In genomic region chr11:113292906-113293614, GRCm38 (mm10) we compare ENCODE assay signal across 18 mouse cellular contexts.
DNase-seq lines count a peak whose midpoint lies in the region; ATAC-seq and TF ChIP-seq lines count a peak whose summit lies in the region.
"Had no signal": no experiment of that assay in that cellular context is flagged by ENCODE, and none has a peak within 500 bp of the region (broad histone marks: within the 10 kb centered on the region; RNA-seq: fewer than 3 reads in every experiment).

No protein-coding gene starts in this region.

- no peaks in the 10 kb centered on the region for H3K36me3 ChIP-seq in intestine, embryonic 15.5 days
- H3K36me3 ChIP-seq in kidney, postnatal 0 days (ENCODE audit: insufficient read depth, low read length), result no peaks in the 10 kb centered on the region
- H3K36me3 ChIP-seq in stomach, embryonic 15.5 days, result no peaks in the 10 kb centered on the region
- H3K36me3 ChIP-seq: embryonic facial prominence, embryonic 15.5 days; heart, embryonic 15.5 days; hindbrain, embryonic 15.5 days had no signal

- H3K4me2 ChIP-seq in intestine, embryonic 15.5 days (replicated peaks), result no peak overlapping the region; the same call in 1 of the 2 replicates
- no peak overlapping the region for H3K4me2 ChIP-seq in kidney, postnatal 0 days (ENCODE audit: low read length)
- H3K4me2 ChIP-seq in stomach, embryonic 15.5 days, result no peak overlapping the region
- H3K4me2 ChIP-seq: embryonic facial prominence, embryonic 15.5 days; heart, embryonic 15.5 days; hindbrain, embryonic 15.5 days; midbrain, embryonic 11.5 days had no signal

- ATAC-seq in intestine, embryonic 15.5 days, result peak; percentile 30
- peak; percentile 68 for ATAC-seq in kidney, postnatal 0 days (replicated peaks; ENCODE audit: low FRiP score, low read depth)
- ATAC-seq in stomach, embryonic 15.5 days (ENCODE audit: insufficient read depth, low FRiP score, low read depth), result no peak
- ATAC-seq: CD4-positive, CD25-positive, alpha-beta regulatory T cell, adult 4 months; forebrain, embryonic 14.5 days; liver, postnatal 0 days had no signal

- intact Hi-C loops in heart, postnatal 14 days (cut with DNase I), result no loop called here

- H3K27me3 ChIP-seq in intestine, embryonic 15.5 days (replicated peaks), result no peaks in the 10 kb centered on the region
- H3K27me3 ChIP-seq in kidney, postnatal 0 days (ENCODE audit: insufficient read depth, low read length), result no peaks in the 10 kb centered on the region
- H3K27me3 ChIP-seq in stomach, embryonic 15.5 days (replicated peaks), result no peaks in the 10 kb centered on the region
- H3K27me3 ChIP-seq: embryonic facial prominence, embryonic 15.5 days; heart, embryonic 15.5 days had no signal

- H3K4me3 ChIP-seq in layer of hippocampus, adult 2 months, result no peak overlapping the region
- no peak overlapping the region for H3K4me3 ChIP-seq in intestine, embryonic 15.5 days (replicated peaks)
- H3K4me3 ChIP-seq in kidney, postnatal 0 days (replicated peaks; ENCODE audit: low read depth, low read length), result no peak overlapping the region
- no peak overlapping the region for H3K4me3 ChIP-seq in stomach, embryonic 15.5 days (replicated peaks)
- H3K4me3 ChIP-seq: embryonic facial prominence, embryonic 15.5 days; heart, embryonic 15.5 days; hindbrain, embryonic 15.5 days had no signal

- H3K4me1 ChIP-seq in intestine, embryonic 15.5 days (replicated peaks), result peaks cover 28% of the 10 kb centered on the region
- H3K4me1 ChIP-seq in kidney, postnatal 0 days (replicated peaks; ENCODE audit: insufficient read depth, low read length), result 0 out of 2 replicates have a peak, but pooled peaks cover 2% of the 10 kb centered on the region
- peaks cover 19% of the 10 kb centered on the region for H3K4me1 ChIP-seq in stomach, embryonic 15.5 days
- H3K4me1 ChIP-seq: heart, embryonic 15.5 days had no signal

- DNase-seq in layer of hippocampus, adult 2 months (ENCODE audit: low spot score in 2 of 2), result no peak
- no peak for DNase-seq in layer of hippocampus, adult 9-11 months
- peak; percentile 48 for DNase-seq in kidney, postnatal 0 days (ENCODE audit: low spot score)
- DNase-seq in layer of hippocampus, adult 18-20 months (ENCODE audit: low spot score in 2 of 2), result no peak
- no peak for DNase-seq in heart, postnatal 14 days
- DNase-seq: adrenal gland, postnatal 10 days; cerebellum, adult 8-10 months; liver, postnatal 0 days; lung, postnatal 36 days; thymus, adult 18-20 months had no signal

- no peak for TF ChIP-seq CTCF in layer of hippocampus, adult 2 months (conservative IDR thresholded peaks at IDR 0.05)
- no peak for TF ChIP-seq CTCF in kidney, postnatal 0 days (IDR thresholded peaks at IDR 0.05; ENCODE audit: low read depth)

- H3K9me3 ChIP-seq in intestine, embryonic 15.5 days, result no peaks in the 10 kb centered on the region
- no peaks in the 10 kb centered on the region for H3K9me3 ChIP-seq in kidney, postnatal 0 days (replicated peaks; ENCODE audit: low read length)
- H3K9me3 ChIP-seq in stomach, embryonic 15.5 days, result no peaks in the 10 kb centered on the region
- H3K9me3 ChIP-seq: embryonic facial prominence, embryonic 15.5 days; heart, embryonic 15.5 days; hindbrain, embryonic 15.5 days had no signal

- H3K27ac ChIP-seq in layer of hippocampus, adult 2 months, result peak overlapping the region; percentile 55; the same call in 1 of the 2 replicates
- peak overlapping the region; percentile 80 for H3K27ac ChIP-seq in intestine, embryonic 15.5 days
- H3K27ac ChIP-seq in kidney, postnatal 0 days, result 0 out of 2 replicates have a peak overlapping the region, but pooled peaks have one; percentile 25
- H3K27ac ChIP-seq in stomach, embryonic 15.5 days, result 0 out of 2 replicates have a peak overlapping the region, but pooled peaks have one; percentile 11
- H3K27ac ChIP-seq: embryonic facial prominence, embryonic 15.5 days had no signal

- no peak overlapping the region for H3K9ac ChIP-seq in intestine, embryonic 15.5 days
- no peak overlapping the region for H3K9ac ChIP-seq in kidney, postnatal 0 days (ENCODE audit: low read depth, low read length)
- no peak overlapping the region for H3K9ac ChIP-seq in stomach, embryonic 15.5 days
- H3K9ac ChIP-seq: embryonic facial prominence, embryonic 15.5 days; heart, embryonic 15.5 days; hindbrain, embryonic 15.5 days; liver, postnatal 0 days had no signal

- 48% methylated on average over 13 of the region's 13 CpGs for WGBS in intestine, embryonic 15.5 days
- 52% methylated on average over 13 of the region's 13 CpGs for WGBS in kidney, postnatal 0 days
- WGBS in stomach, embryonic 15.5 days, result 80% methylated on average over 9 of the region's 13 CpGs

Comparison
In these comparisons a context has a peak if more than half of its experiments do, and no peak if none do; other contexts are left out.
1. H3K27ac ChIP-seq: peak in every context shown above with its lines; median percentile 80 in intestine, embryonic 15.5 days; 55 in layer of hippocampus, adult 2 months; 25 in kidney, postnatal 0 days; 11 in stomach, embryonic 15.5 days.